Mouse (Mus musculus) lung, postnatal 0 days (tissue): ENCODE data around the gene Slc22a17.

Source experiments
- CTCF ChIP-seq: IDR thresholded peaks from 2 replicates; pipeline ENCODE4 v1.5.1; 2016; ENCODE audit warnings: antibody characterized with exemption, mild to moderate bottlenecking
- EP300 ChIP-seq: IDR thresholded peaks from 2 replicates; pipeline ENCODE4 v1.6.1; 2016; ENCODE audit warnings: antibody characterized with exemption, mild to moderate bottlenecking, control low read depth

- TF ChIP-seq EP300: no peak
- TF ChIP-seq CTCF: no peak
Measured at GRCm38 (mm10) chr14:54943971-54944370, 31.0 kb upstream of the Slc22a17 start.
